Mouse (Mus musculus) lung, postnatal 36 days (tissue): ENCODE measurements around the gene Dop1b.

Experiments used
- DNase-seq: peaks from one replicate; pipeline ENCODE4 v3.0.0; 2022; ENCODE audit warnings: mixed read lengths

Dop1b gene

GRCm38 (mm10) chr16:93714426-93714825 is 2.7 kb downstream of the Dop1b start:
- DNase-seq: peak; percentile 29

- peak; percentile 56 for DNase-seq
Measured at GRCm38 (mm10) chr16:93715826-93716225, 4.1 kb downstream of the Dop1b start.

GRCm38 (mm10) chr16:93717299-93717703 is 5.6 kb downstream of the Dop1b start:
- peak; percentile 91 for DNase-seq

GRCm38 (mm10) chr16:93721771-93722170 is 10.1 kb downstream of the Dop1b start:
- peak; percentile 75 for DNase-seq

GRCm38 (mm10) chr16:93722476-93722875 is 10.8 kb downstream of the Dop1b start:
- no peak for DNase-seq

- DNase-seq: peak; percentile 70
Measured at GRCm38 (mm10) chr16:93725417-93726144, 13.9 kb downstream of the Dop1b start.

- DNase-seq: no peak
Measured at GRCm38 (mm10) chr16:93726186-93726585, 14.5 kb downstream of the Dop1b start.

GRCm38 (mm10) chr16:93728676-93729075 is 17.0 kb downstream of the Dop1b start:
- peak; percentile 69 for DNase-seq

GRCm38 (mm10) chr16:93729801-93730721 is 18.4 kb downstream of the Dop1b start:
- DNase-seq: peak; percentile 20

GRCm38 (mm10) chr16:93731310-93731709 is 19.6 kb downstream of the Dop1b start:
- no peak for DNase-seq

- peak; percentile 60 for DNase-seq
Measured at GRCm38 (mm10) chr16:93732875-93733569, 21.3 kb downstream of the Dop1b start.

GRCm38 (mm10) chr16:93739251-93739650 is 27.5 kb downstream of the Dop1b start:
- no peak for DNase-seq

- no peak for DNase-seq
Measured at GRCm38 (mm10) chr16:93742903-93743302, 31.2 kb downstream of the Dop1b start.

- no peak for DNase-seq
Measured at GRCm38 (mm10) chr16:93744049-93744490, 32.4 kb downstream of the Dop1b start.

GRCm38 (mm10) chr16:93744804-93745340 is 33.2 kb downstream of the Dop1b start:
- DNase-seq: no peak

GRCm38 (mm10) chr16:93746397-93746796 is 34.7 kb downstream of the Dop1b start:
- no peak for DNase-seq

- peak; percentile 66 for DNase-seq
Measured at GRCm38 (mm10) chr16:93746957-93747356, 35.3 kb downstream of the Dop1b start.

GRCm38 (mm10) chr16:93747421-93747820 is 35.7 kb downstream of the Dop1b start:
- no peak for DNase-seq

GRCm38 (mm10) chr16:93749147-93749910 is 37.6 kb downstream of the Dop1b start:
- DNase-seq: no peak

GRCm38 (mm10) chr16:93750464-93750863 is 38.8 kb downstream of the Dop1b start:
- peak; percentile 14 for DNase-seq

GRCm38 (mm10) chr16:93751816-93752215 is 40.1 kb downstream of the Dop1b start:
- peak; percentile 42 for DNase-seq

GRCm38 (mm10) chr16:93756622-93757021 is 44.9 kb downstream of the Dop1b start:
- no peak for DNase-seq
